Mouse (Mus musculus) T-helper 17 cell (primary cell): ENCODE measurements around the gene Eid3.

ENCODE experiments used
- in situ Hi-C, 2 experiments: fragments of 300-600 bp; cut with MboI, MseI; formaldehyde crosslinking; loops; 1 replicate in 1 of 2; 2 replicates in 1 of 2; pipeline ENCODE4 v1.15.1; 2025; ENCODE audit warnings: high pct_unique_total_duplicates in 2 of 2

The Eid3 gene

GRCm38 (mm10) chr10:82860929-82861315 is 5.5 kb upstream of the Eid3 start:
- in situ Hi-C loops, result loop anchor here (5.0 kb wide), 2 partner anchors 49 to 94 kb away; no protein-coding TSS in a partner anchor

GRCm38 (mm10) chr10:82863106-82863680 is 3.2 kb upstream of the Eid3 start:
- in situ Hi-C loops, result loop anchor here (5.0 kb wide), 2 partner anchors 51 to 96 kb away; no protein-coding TSS in a partner anchor

DNA sequence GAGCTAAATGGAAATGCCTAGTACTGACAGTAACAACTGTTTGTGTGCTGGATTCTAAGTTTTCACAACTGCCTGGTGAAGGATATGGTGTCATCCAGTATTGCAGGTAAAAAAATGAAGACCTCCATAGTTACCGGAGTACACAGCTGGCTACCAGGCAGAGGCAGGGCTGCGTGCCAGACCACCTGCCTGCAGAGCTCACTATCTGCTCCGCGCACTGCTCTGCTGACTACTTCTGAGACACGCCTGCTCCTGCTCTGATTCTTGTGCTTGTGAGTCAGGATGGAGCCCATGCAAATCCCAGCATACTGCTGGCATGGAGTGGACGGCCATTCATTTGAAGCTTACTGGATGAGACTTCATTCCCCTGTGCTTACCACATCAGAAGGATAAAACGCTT is 2.6 kb upstream of the Eid3 start:
- in situ Hi-C loops, result loop anchor here (5.0 kb wide), 2 partner anchors 52 to 97 kb away; no protein-coding TSS in a partner anchor

GRCm38 (mm10) chr10:82866832-82867231 is 406 bp downstream of the Eid3 start:
- in situ Hi-C loops, result no loop called here

- in situ Hi-C loops, result no loop called here
Observed at GRCm38 (mm10) chr10:82868418-82869086, 2.1 kb downstream of the Eid3 start.

DNA sequence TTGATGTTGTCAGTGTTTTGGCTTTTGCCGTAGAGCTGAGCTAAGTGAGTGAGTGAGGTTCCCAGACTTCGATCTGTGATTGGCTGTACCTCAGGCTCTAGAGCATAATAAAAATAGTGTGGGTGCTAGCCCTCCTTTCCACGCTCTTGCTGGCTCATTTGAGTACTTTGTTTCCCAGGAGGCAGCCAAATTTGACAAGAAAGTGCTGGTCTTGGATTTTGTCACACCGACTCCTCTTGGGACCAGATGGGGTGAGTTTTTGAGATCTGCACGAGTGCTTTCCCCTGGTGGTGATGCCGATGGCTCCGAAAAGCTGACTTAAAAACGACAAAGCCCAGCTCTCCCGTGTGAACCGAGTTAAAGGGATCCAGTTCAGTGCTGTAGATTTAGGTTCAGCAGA is 9.0 kb downstream of the Eid3 start:
- in situ Hi-C loops, result no loop called here

DNA sequence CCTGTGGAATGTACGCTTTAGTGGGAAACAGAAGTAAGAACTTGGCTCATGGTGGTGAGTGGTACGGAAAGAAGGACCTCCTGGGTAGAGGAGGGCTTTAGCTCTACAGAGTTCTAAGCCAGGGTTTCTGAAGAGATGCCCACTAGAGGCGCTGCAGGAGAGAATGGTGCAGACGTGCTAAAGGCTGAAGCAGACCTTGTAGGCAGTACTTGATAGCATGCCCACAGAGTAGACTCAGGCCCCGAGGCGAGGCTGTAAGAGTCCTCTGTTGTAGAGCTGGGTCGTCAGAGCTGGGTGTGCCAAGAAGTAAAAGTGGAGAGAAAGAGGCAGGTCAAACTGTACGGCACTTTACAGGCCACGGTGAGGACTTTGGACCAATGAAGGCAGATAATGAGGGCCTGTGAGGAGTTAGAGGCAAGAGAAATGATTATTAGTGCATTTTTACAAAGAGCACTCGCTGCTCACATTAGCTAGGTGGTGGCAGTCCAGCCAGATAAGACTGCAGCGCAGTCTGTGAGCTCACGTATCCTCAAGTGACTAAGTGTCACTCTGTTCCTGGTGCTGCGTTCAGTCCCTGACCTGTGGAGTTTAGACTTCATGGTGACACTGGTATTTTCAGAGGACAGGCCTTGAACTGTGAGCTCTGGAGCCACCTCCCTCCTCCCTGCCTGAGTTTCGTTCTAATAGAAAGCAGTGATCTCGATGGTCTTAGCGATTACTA is 9.8 kb downstream of the Eid3 start:
- in situ Hi-C loops, result no loop called here

DNA sequence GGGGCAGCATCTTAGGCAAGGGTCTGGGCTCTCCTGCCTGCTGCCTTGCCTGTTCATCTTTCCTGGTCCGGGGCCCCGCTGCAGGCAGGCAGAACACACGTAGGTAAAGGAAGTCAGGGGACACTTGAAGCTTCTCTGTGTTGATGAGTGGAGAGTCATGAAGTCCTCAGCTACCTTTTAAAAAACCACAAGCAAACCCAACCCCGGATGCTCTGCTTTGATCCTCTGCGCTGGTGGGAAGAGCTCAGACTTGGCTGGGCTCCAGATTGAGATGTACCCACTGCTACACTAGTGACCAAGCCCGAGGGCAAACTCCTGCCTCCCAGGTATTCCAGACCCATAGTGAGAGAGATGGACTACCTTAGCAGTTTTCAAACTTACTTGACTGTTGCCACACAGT is 20.9 kb downstream of the Eid3 start:
- in situ Hi-C loops, result loop anchor here in 1 of 2 experiments (10.0 kb wide), 1 partner anchor 233 kb away; no protein-coding TSS in a partner anchor

DNA sequence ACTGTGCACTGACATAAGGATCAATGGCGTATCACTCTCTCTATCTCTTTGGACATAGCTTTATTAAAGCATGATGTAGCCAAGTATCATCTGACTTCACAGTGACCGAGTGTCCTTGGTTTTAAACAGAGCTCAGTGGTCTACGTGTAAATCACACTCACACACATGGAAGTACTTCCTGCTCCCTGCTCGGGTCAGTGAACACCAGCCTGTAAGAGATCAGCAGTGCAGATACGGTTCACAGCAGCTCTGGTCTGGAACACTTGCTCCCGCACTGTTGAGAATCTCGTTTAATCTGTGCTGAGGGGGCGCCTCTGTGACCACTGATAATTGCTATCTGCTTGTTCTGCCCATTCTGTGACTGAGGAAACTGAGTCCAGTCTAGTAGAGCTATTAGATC is 22.1 kb downstream of the Eid3 start:
- in situ Hi-C loops, result loop anchor here in 1 of 2 experiments (10.0 kb wide), 1 partner anchor 234 kb away; no protein-coding TSS in a partner anchor

GRCm38 (mm10) chr10:82889447-82889973 is 23.1 kb downstream of the Eid3 start:
- in situ Hi-C loops, result loop anchor here in 1 of 2 experiments (10.0 kb wide), 1 partner anchor 235 kb away; no protein-coding TSS in a partner anchor

DNA sequence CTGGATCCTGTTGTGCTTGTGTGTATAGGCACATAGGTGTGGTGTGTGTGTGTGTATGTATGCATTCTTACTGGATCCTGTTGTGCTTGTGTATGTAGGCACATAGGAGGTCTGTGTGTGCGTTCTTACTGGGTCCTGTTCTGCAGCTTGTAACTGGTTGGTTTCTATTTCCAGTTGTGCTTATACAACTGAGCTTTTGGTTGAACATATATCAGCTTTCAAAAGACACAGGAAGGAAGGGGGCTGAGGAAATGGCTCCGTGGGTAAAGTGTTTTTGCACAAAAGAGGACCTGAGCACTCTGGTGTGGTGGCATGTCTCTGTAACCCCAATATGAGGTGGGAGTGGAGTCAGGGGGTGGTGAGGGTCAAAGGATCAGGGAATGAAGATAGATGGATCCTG is 24.5 kb downstream of the Eid3 start:
- in situ Hi-C loops, result no loop called here

GRCm38 (mm10) chr10:82891427-82891826 is 25.0 kb downstream of the Eid3 start:
- in situ Hi-C loops, result no loop called here

DNA sequence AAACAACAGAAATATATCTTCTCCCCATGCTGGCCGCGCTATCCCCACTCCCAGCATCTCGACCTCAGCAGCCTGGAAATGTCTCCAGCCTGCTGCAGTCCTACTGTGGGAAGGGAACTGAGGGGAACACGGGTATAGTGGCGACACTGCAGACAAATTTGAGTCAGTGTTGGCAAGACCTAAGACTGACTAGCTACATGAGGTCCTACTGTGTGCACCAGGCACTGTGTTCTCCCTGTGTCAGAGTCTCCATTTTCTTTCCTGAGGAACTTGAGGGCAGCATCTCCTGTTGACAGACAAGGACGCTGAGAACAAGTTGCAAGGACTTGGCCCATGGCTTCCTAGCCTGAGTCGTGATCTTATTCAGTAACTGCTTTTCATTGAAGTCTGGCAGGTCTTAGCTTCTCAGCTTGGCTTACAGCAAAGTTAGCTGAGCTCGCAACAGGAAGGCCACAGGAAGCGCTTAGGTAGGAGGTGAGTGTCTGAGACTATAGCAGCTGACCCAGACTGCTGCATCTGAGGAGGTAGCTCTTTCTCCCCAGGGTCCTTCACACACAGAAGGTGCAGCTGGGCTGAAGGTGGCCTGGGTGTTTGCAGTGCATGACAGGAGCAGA is 26.1 kb downstream of the Eid3 start:
- in situ Hi-C loops, result no loop called here

DNA sequence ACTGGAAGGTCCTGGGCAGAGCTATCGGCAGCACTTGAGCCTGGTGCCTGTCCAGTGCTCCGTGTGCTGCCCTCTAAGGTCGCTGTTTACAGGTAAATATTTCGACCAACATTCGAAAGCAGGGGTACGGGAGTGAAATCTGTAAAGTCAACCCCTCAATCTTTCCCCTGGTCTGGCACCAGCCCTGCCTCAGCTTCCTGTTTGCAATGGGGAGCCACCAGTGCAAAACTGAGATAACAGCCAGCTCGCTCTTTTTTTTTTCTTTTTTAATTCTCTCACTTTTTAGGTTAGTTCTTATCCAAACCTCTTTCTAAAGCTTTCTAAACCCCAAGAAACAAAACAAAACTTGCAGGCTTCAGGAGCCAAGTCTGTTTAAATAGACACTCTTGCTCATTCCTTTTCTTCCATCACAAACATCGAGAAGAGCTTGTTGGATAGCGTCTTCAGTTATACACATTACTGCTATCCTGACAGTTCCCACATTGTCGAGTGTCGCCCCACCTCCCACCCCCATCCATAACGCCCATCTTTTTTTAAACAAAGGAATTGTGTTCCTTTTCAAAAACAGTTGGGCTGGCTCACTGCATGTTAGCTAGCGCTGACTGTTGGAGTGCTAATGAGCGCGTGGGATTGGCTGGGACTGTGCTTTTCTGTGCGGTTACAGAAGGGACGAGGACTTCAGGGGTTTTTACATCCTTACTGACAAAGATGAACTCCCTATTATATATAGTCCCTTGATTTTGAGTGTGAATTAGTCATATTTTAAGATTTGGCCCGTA is 27.6 kb downstream of the Eid3 start:
- in situ Hi-C loops, result no loop called here

- in situ Hi-C loops, result loop anchor here in 1 of 2 experiments (5.0 kb wide), 1 partner anchor 101 kb away; no protein-coding TSS in a partner anchor
Observed at GRCm38 (mm10) chr10:82897936-82898335, 31.5 kb downstream of the Eid3 start.

GRCm38 (mm10) chr10:82898893-82899292 is 32.5 kb downstream of the Eid3 start:
- in situ Hi-C loops, result loop anchor here in 1 of 2 experiments (5.0 kb wide), 1 partner anchor 102 kb away; no protein-coding TSS in a partner anchor

- in situ Hi-C loops, result loop anchor here (5.0 to 25.0 kb wide), 4 partner anchors 88 to 637 kb away; partner anchors contain the start of genes Aldh1l2 (in 1 of the 2) and Washc4 (in 1 of the 2)
Observed at GRCm38 (mm10) chr10:82899810-82900421, 33.5 kb downstream of the Eid3 start.

DNA sequence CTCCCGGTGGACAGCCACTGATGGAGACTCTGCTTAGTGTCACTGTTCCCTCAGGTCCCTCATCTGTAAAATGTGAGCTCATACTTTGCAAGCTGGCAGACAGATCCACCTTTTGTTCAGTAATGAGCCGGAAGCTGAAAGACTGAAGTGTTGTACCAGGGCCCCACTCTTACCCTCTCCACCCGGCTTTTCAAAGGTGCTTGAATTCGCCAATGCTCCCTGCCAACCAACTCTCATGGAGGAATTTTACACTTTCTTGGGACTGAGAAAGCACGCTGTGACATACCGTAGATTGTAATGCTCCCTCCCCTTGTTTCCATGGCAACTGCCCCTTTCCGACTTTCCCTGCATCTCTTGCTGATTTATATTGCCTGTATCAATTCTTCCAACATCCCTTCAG is 34.1 kb downstream of the Eid3 start:
- in situ Hi-C loops, result loop anchor here in 1 of 2 experiments (5.0 to 25.0 kb wide), 3 partner anchors 88 to 637 kb away; partner anchors contain the start of genes Aldh1l2 and Washc4

GRCm38 (mm10) chr10:82901436-82901835 is 35.0 kb downstream of the Eid3 start:
- in situ Hi-C loops, result loop anchor here in 1 of 2 experiments (5.0 to 25.0 kb wide), 3 partner anchors 89 to 636 kb away; partner anchors contain the start of genes Aldh1l2 and Washc4

GRCm38 (mm10) chr10:82908526-82908925 is 42.1 kb downstream of the Eid3 start:
- in situ Hi-C loops, result loop anchor here in 1 of 2 experiments (25.0 kb wide), 2 partner anchors 304 to 629 kb away; partner anchors contain the start of genes Aldh1l2 and Washc4
